Mouse (Mus musculus): ENCODE data around the gene Ppp1r9a. TPM values are rescaled to one million over a fixed set of nuclear protein-coding genes. Genes with fewer than 3 reads are reported as not detected.

Ppp1r9a gene
- polyA plus RNA-seq, 1 experiment from 2014 or later, result 21.3 TPM

- no peak for ATAC-seq
- Histone ChIP-seq H3K27ac (ENCODE audit: low read depth, low read length) (no peak overlapping the region), H3K36me3 (ENCODE audit: control insufficient read depth, insufficient read depth, low read length) (peaks cover 10% of the 10 kb centered on the region; the same call in 1 of the 2 replicates), H3K4me3 (ENCODE audit: low read depth, low read length) (no peak overlapping the region), H3K9me3 (replicated peaks; ENCODE audit: control insufficient read depth, low read length) (no peaks in the 10 kb centered on the region), H3K9ac (ENCODE audit: low read length) (no peak overlapping the region), H3K4me2 (ENCODE audit: low read length) (no peak overlapping the region), H3K4me1 (ENCODE audit: control insufficient read depth, insufficient read depth, low read length) (peaks cover 7% of the 10 kb centered on the region), H3K27me3 (replicated peaks; ENCODE audit: control insufficient read depth, insufficient read depth, low read length) (no peaks in the 10 kb centered on the region)
- WGBS, result 84% methylated on average over 2 of the region's 2 CpGs
- DNase-seq (ENCODE audit: low spot score), result no peak
These were observed 247.2 kb downstream of the Ppp1r9a start for GRCm38 (mm10) chr6:5149941-5150340.

GRCm38 (mm10) chr6:5151171-5151570 is 248.5 kb downstream of the Ppp1r9a start:
- peaks cover 12% of the 10 kb centered on the region; the same call in 1 of the 2 replicates for H3K36me3 ChIP-seq (ENCODE audit: control insufficient read depth, insufficient read depth, low read length)
- H3K27me3 ChIP-seq (replicated peaks; ENCODE audit: control insufficient read depth, insufficient read depth, low read length), result no peaks in the 10 kb centered on the region
- no peak overlapping the region for H3K9ac ChIP-seq (ENCODE audit: low read length)
- WGBS, result 56% methylated on average over 4 of the region's 4 CpGs
- DNase-seq (ENCODE audit: low spot score), result no peak
- peaks cover 7% of the 10 kb centered on the region for H3K4me1 ChIP-seq (ENCODE audit: control insufficient read depth, insufficient read depth, low read length)
- H3K9me3 ChIP-seq (replicated peaks; ENCODE audit: control insufficient read depth, low read length), result no peaks in the 10 kb centered on the region
- ATAC-seq, result no peak
- H3K4me2 ChIP-seq (ENCODE audit: low read length), result no peak overlapping the region
- H3K4me3 ChIP-seq (ENCODE audit: low read depth, low read length), result no peak overlapping the region
- no peak overlapping the region for H3K27ac ChIP-seq (ENCODE audit: low read depth, low read length)

GRCm38 (mm10) chr6:5152185-5152584 is 249.5 kb downstream of the Ppp1r9a start:
- WGBS, result 95% methylated on average over 2 of the region's 2 CpGs
- Histone ChIP-seq H3K9me3 (replicated peaks; ENCODE audit: control insufficient read depth, low read length) (no peaks in the 10 kb centered on the region), H3K36me3 (ENCODE audit: control insufficient read depth, insufficient read depth, low read length) (peaks cover 12% of the 10 kb centered on the region; the same call in 1 of the 2 replicates), H3K4me3 (ENCODE audit: low read depth, low read length) (no peak overlapping the region), H3K27me3 (replicated peaks; ENCODE audit: control insufficient read depth, insufficient read depth, low read length) (no peaks in the 10 kb centered on the region), H3K4me1 (ENCODE audit: control insufficient read depth, insufficient read depth, low read length) (peaks cover 7% of the 10 kb centered on the region), H3K27ac (ENCODE audit: low read depth, low read length) (no peak overlapping the region), H3K4me2 (ENCODE audit: low read length) (no peak overlapping the region), H3K9ac (ENCODE audit: low read length) (no peak overlapping the region)
- no peak for DNase-seq (ENCODE audit: low spot score)
- no peak for ATAC-seq

- Histone ChIP-seq H3K27me3 (replicated peaks; ENCODE audit: control insufficient read depth, insufficient read depth, low read length) (no peaks in the 10 kb centered on the region), H3K4me1 (ENCODE audit: control insufficient read depth, insufficient read depth, low read length) (peaks cover 7% of the 10 kb centered on the region), H3K36me3 (ENCODE audit: control insufficient read depth, insufficient read depth, low read length) (peaks cover 29% of the 10 kb centered on the region; the same call in 1 of the 2 replicates), H3K9me3 (replicated peaks; ENCODE audit: control insufficient read depth, low read length) (no peaks in the 10 kb centered on the region), H3K9ac (ENCODE audit: low read length) (no peak overlapping the region), H3K4me3 (ENCODE audit: low read depth, low read length) (no peak overlapping the region), H3K27ac (ENCODE audit: low read depth, low read length) (no peak overlapping the region), H3K4me2 (ENCODE audit: low read length) (no peak overlapping the region)
- DNase-seq (ENCODE audit: low spot score) (no peak), ATAC-seq (no peak)
- 91% methylated on average over 6 of the region's 6 CpGs for WGBS
These were observed 252.1 kb downstream of the Ppp1r9a start for GRCm38 (mm10) chr6:5154786-5155185.

GRCm38 (mm10) chr6:5155313-5155927 is 252.7 kb downstream of the Ppp1r9a start:
- DNase-seq (ENCODE audit: low spot score) (no peak), ATAC-seq (peak; percentile 18; the same call in 1 of the 2 replicates)
- H3K36me3 ChIP-seq (ENCODE audit: control insufficient read depth, insufficient read depth, low read length), result peaks cover 33% of the 10 kb centered on the region; the same call in 1 of the 2 replicates
- H3K27ac ChIP-seq (ENCODE audit: low read depth, low read length), result no peak overlapping the region
- no peaks in the 10 kb centered on the region for H3K27me3 ChIP-seq (replicated peaks; ENCODE audit: control insufficient read depth, insufficient read depth, low read length)
- WGBS, result 48% methylated on average over 1 of the region's 1 CpGs
- H3K9me3 ChIP-seq (replicated peaks; ENCODE audit: control insufficient read depth, low read length), result no peaks in the 10 kb centered on the region
- H3K9ac ChIP-seq (ENCODE audit: low read length), result no peak overlapping the region
- H3K4me1 ChIP-seq (ENCODE audit: control insufficient read depth, insufficient read depth, low read length), result peaks cover 7% of the 10 kb centered on the region
- no peak overlapping the region for H3K4me2 ChIP-seq (ENCODE audit: low read length)
- H3K4me3 ChIP-seq (ENCODE audit: low read depth, low read length), result no peak overlapping the region

GRCm38 (mm10) chr6:5156541-5157425 is 254.1 kb downstream of the Ppp1r9a start:
- H3K4me3 ChIP-seq (ENCODE audit: low read depth, low read length), result no peak overlapping the region
- no peak overlapping the region for H3K9ac ChIP-seq (ENCODE audit: low read length)
- ATAC-seq (no peak), DNase-seq (ENCODE audit: low spot score) (no peak)
- no peaks in the 10 kb centered on the region for H3K27me3 ChIP-seq (replicated peaks; ENCODE audit: control insufficient read depth, insufficient read depth, low read length)
- H3K9me3 ChIP-seq (replicated peaks; ENCODE audit: control insufficient read depth, low read length), result no peaks in the 10 kb centered on the region
- no peaks in the 10 kb centered on the region for H3K4me1 ChIP-seq (ENCODE audit: control insufficient read depth, insufficient read depth, low read length)
- no peak overlapping the region for H3K27ac ChIP-seq (ENCODE audit: low read depth, low read length)
- H3K4me2 ChIP-seq (ENCODE audit: low read length), result no peak overlapping the region
- peaks cover 33% of the 10 kb centered on the region; the same call in 1 of the 2 replicates for H3K36me3 ChIP-seq (ENCODE audit: control insufficient read depth, insufficient read depth, low read length)
- WGBS, result 84% methylated on average over 6 of the region's 6 CpGs

- H3K27ac ChIP-seq (ENCODE audit: low read depth, low read length), result no peak overlapping the region
- H3K4me3 ChIP-seq (ENCODE audit: low read depth, low read length), result no peak overlapping the region
- H3K9me3 ChIP-seq (replicated peaks; ENCODE audit: control insufficient read depth, low read length), result no peaks in the 10 kb centered on the region
- 87% methylated on average over 7 of the region's 7 CpGs for WGBS
- H3K4me1 ChIP-seq (ENCODE audit: control insufficient read depth, insufficient read depth, low read length), result no peaks in the 10 kb centered on the region
- DNase-seq (ENCODE audit: low spot score) (no peak), ATAC-seq (no peak)
- no peaks in the 10 kb centered on the region for H3K27me3 ChIP-seq (replicated peaks; ENCODE audit: control insufficient read depth, insufficient read depth, low read length)
- no peak overlapping the region for H3K4me2 ChIP-seq (ENCODE audit: low read length)
- no peak overlapping the region for H3K9ac ChIP-seq (ENCODE audit: low read length)
- H3K36me3 ChIP-seq (ENCODE audit: control insufficient read depth, insufficient read depth, low read length), result peaks cover 28% of the 10 kb centered on the region; the same call in 1 of the 2 replicates
These were observed 256.7 kb downstream of the Ppp1r9a start for GRCm38 (mm10) chr6:5159385-5159791.

GRCm38 (mm10) chr6:5162052-5162451 is 259.3 kb downstream of the Ppp1r9a start:
- Histone ChIP-seq H3K36me3 (ENCODE audit: control insufficient read depth, insufficient read depth, low read length) (peaks cover 21% of the 10 kb centered on the region; the same call in 1 of the 2 replicates), H3K9me3 (replicated peaks; ENCODE audit: control insufficient read depth, low read length) (no peaks in the 10 kb centered on the region), H3K4me1 (ENCODE audit: control insufficient read depth, insufficient read depth, low read length) (peaks cover 7% of the 10 kb centered on the region), H3K27me3 (replicated peaks; ENCODE audit: control insufficient read depth, insufficient read depth, low read length) (no peaks in the 10 kb centered on the region), H3K4me3 (ENCODE audit: low read depth, low read length) (no peak overlapping the region), H3K27ac (ENCODE audit: low read depth, low read length) (no peak overlapping the region), H3K4me2 (ENCODE audit: low read length) (no peak overlapping the region), H3K9ac (ENCODE audit: low read length) (no peak overlapping the region)
- no peak for DNase-seq (ENCODE audit: low spot score)
- WGBS, result 86% methylated on average over 6 of the region's 6 CpGs
- no peak for ATAC-seq

Measured in forebrain, embryonic 14.5 days (tissue).